Mouse (Mus musculus): ENCODE measurements around the gene Mettl18. TPM values are rescaled to one million over a fixed set of nuclear protein-coding genes. Genes with fewer than 3 reads are reported as not detected.

Mettl18 gene
- total RNA-seq, 2 experiments from 2014 or later, result 3.2 to 3.9 TPM

DNA sequence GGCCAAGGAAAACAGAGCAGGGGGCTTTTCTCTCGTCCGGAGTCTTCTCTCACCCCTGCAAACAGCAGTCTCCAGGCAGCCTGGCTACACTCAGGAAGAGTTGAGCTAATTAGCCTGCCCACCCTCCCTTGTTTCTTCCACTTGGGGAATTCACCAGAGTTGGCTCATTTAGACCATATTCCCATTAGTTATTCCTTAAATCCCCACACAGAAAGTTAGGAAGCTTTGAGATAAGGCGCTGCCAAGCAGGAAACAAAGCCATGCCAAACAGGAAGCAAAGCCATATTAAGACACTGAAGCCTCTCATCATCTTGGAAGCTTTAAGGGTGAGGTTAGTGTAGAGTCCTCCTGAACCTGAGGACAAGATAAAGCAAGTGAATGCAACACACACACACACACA is 48.9 kb downstream of the Mettl18 start:
- DNase-seq, result peak; percentile 61

Other genes starting within 250 kb of the Mettl18 start
- 10 to 100 TPM; 23.6 to 24.3 TPM for gene Kifap3, start 215.3 kb upstream of the Mettl18 start, total RNA-seq (2021)
- 10 to 100 TPM in 1 of 2 experiments, 1 to 10 TPM in 1; 9.5 to 10.8 TPM for gene Scyl3, start 65.8 kb upstream of the Mettl18 start, total RNA-seq (2021)
- gene BC055324, start 93 bp upstream of the Mettl18 start, total RNA-seq (2021), result 1 to 10 TPM; 6.2 to 6.7 TPM
- 1 to 10 TPM; 4.5 to 5.1 TPM for gene Sele, start 53.3 kb downstream of the Mettl18 start, total RNA-seq (2021)
- gene Sell, start 67.1 kb downstream of the Mettl18 start, total RNA-seq (2021), result under 1 TPM; 0.83 to 0.86 TPM
- gene Selp, start 120.4 kb downstream of the Mettl18 start, total RNA-seq (2021), result under 1 TPM; 0.57 to 0.99 TPM
- under 1 TPM; 0.41 to 0.52 TPM for gene F5, start 156.9 kb downstream of the Mettl18 start, total RNA-seq (2021)